Mouse (Mus musculus) embryonic fibroblast, embryonic 13.5 days (primary cell): ENCODE data around the gene Pigv.

Source experiments
- CTCF ChIP-seq: IDR thresholded peaks from 2 replicates; pipeline ENCODE4 v1.5.1; 2011; ENCODE audit warnings: mild to moderate bottlenecking, control low read depth, low read length, moderate library complexity, borderline replicate concordance; ENCODE audit not compliant: insufficient read depth
- POLR2A ChIP-seq: IDR thresholded peaks from 2 replicates; pipeline ENCODE4 v1.6.1; 2011; ENCODE audit warnings: low read depth, mild to moderate bottlenecking, control low read depth, low read length, moderate library complexity

GRCm38 (mm10) chr4:133631769-133632411 lies 40.6 kb downstream of the Pigv start:
- TF ChIP-seq POLR2A, result no peak; the same call in 1 of the 2 replicates
- TF ChIP-seq CTCF, result no peak
